Mouse (Mus musculus) liver, adult 2 months (tissue): Measurements from ENCODE around the gene 4930539E08Rik. TPM values are rescaled to one million over a fixed set of nuclear protein-coding genes. Genes with fewer than 3 reads are reported as not detected.

ENCODE experiments used
- DNase-seq: peaks from one replicate; pipeline ENCODE4 v3.0.0-alpha.2; 2011; ENCODE audit warnings: low read depth, low spot score; ENCODE audit errors: extremely low read depth
- H3K27ac ChIP-seq: fragments of 200-500 bp; replicated peaks from 2 replicates; pipeline ENCODE4 v1.5.1; 2012; ENCODE audit warnings: low read depth, mild to moderate bottlenecking, control low read depth, inconsistent platforms, low read length; ENCODE audit not compliant: insufficient read depth
- H3K27me3 ChIP-seq: fragments of 200-500 bp; 2 replicates; pipeline ENCODE4 v1.6.1; 2012; ENCODE audit warnings: mild to moderate bottlenecking, moderate library complexity, low read length, inconsistent platforms; ENCODE audit not compliant: control insufficient read depth, insufficient read depth
- H3K36me3 ChIP-seq: fragments of 200-500 bp; 2 replicates; pipeline ENCODE4 v1.6.1; 2012; ENCODE audit warnings: low read length, inconsistent platforms; ENCODE audit not compliant: control insufficient read depth, insufficient read depth
- H3K4me1 ChIP-seq: fragments of 200-500 bp; 2 replicates; pipeline ENCODE4 v1.6.1; 2011; ENCODE audit warnings: low read length; ENCODE audit not compliant: control insufficient read depth, insufficient read depth
- H3K4me3 ChIP-seq: fragments of 200-500 bp; 2 replicates; pipeline ENCODE4 v1.5.1; 2011; ENCODE audit warnings: low read depth, mild to moderate bottlenecking, control low read depth, low read length, moderate library complexity; ENCODE audit not compliant: insufficient read depth
- H3K79me2 ChIP-seq: fragments of 200-500 bp; 2 replicates; pipeline ENCODE4 v1.6.1; 2012; ENCODE audit warnings: inconsistent platforms, mild to moderate bottlenecking, low read length, moderate library complexity; ENCODE audit not compliant: control insufficient read depth, insufficient read depth
- H3K9ac ChIP-seq: fragments of 200-500 bp; 2 replicates; pipeline ENCODE4 v1.6.1; 2012; ENCODE audit warnings: low read depth, mild to moderate bottlenecking, control low read depth, inconsistent platforms, low read length
- CTCF ChIP-seq: fragments of 200-500 bp; IDR thresholded peaks from 2 replicates; pipeline ENCODE4 v1.5.1; 2011; ENCODE audit warnings: low read depth, low read length, control low read depth
- POLR2A ChIP-seq: fragments of 200-500 bp; IDR thresholded peaks from 2 replicates; pipeline ENCODE4 v1.6.1; 2011; ENCODE audit warnings: low read length, control low read depth; ENCODE audit not compliant: insufficient read depth; ENCODE audit errors: extremely low read depth
- WGBS: fragments of 180-500 bp; shearing (Covaris S2); methylation state at CpG from one replicate; pipeline ENCODE4 v1.1.7; 2018; 5-methylcytosine and 5-hydroxymethylcytosine counted together
- polyA plus RNA-seq: library from polyadenylated mRNA; depleted of rRNA; stranded (reverse); fragments of >200 nt; gene quantifications from 2 replicates; pipeline ENCODE4 v1.2.3, GENCODE M21; 2012
- total RNA-seq: library from RNA; depleted of rRNA; stranded (reverse); fragments of >200 nt; gene quantifications from 2 replicates; pipeline ENCODE4 v1.2.3, GENCODE M21; 2014

4930539E08Rik gene
- total and polyA plus RNA-seq, 2 experiments: 0.09 to 0.10 TPM

DNA sequence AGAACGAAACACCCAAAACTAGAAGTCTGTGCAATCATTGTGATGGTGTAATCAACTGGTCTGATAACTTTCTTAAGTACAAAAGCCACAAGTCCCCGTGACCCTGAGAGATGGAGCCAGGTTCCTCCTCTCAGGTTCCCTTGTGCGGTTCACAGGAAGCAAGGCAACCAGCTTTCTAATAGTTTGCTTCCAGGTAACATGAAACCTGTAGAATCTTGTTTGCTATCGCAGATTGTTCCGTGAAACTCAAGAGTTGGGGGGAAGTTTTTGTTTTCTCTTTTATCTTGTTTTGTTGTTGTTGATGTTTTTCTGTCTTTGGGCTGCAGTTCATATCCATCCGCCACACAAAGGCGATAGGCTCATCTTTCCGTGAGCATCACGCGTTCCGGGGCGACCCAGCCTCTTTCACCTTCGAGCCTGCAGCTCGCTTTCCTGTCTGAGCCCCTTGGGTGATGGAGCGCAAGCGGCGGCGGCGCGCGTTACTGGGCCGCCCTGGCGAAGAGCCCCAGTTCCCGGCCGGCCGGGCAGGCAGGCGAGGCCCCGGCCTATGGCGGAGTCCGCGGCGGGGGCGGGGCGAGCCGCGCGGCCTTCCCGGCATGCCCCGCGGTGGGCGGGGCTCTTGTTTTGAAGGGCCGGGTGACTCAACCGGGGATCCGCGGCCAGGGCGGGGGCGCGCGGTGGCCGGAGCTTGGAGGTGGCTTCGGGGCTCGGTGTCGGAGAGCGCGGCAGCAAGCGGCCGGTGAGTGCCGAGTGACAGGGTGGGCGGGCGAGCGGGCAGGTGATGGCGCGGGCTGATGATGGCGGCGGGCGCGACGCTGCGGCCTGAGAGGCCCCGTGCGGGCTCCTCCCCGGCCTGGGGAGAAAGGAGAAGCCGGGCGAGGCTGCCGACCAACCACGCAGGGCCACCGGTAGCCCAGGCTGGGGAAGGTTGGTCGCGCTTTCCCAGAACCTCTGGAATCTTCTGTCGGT, 37.0 kb upstream of the 4930539E08Rik start, which contains the start of gene Kctd20:
Kctd20 (plus strand) TSS at position 120 of the 969 bp plus-strand sequence.
- Histone ChIP-seq H3K4me3 (peak within 1 kb of the TSS; percentile 82), H3K9ac (peak within 1 kb of the TSS; percentile 98), H3K36me3 (no peaks in the 10 kb centered on the region), H3K79me2 (peaks cover 32% of the 10 kb centered on the region), H3K4me1 (peaks cover 17% of the 10 kb centered on the region), H3K27me3 (no peaks in the 10 kb centered on the region), H3K27ac (peak within 1 kb of the TSS; percentile 95)
- DNase-seq: peak; percentile 67
- WGBS: under 1% methylated on average over 80 of the region's 80 CpGs
- TF ChIP-seq CTCF (no peak), POLR2A (peak; percentile 86; the same call in 1 of the 2 replicates)

DNA sequence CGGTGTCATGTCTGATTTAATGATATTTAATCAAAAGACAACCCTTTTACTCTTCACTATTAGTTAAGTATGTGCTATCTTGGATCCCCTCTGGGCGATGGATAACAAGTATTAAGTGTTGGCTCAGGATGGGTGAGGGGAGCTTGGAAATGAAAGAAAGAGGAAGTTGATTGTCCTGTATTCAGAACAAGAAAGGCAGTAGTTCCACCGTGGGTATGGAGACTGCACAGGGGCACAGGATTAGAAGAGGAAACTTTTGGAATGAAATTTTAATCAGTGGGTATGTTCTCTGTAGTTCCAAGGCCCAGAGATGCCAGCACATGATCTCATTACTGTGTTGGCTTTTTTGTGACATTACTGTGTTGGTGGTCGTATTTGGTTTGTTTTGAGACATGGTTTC, 35.6 kb upstream of the 4930539E08Rik start:
- H3K27me3 ChIP-seq: no peaks in the 10 kb centered on the region
- peaks cover 23% of the 10 kb centered on the region for H3K79me2 ChIP-seq
- no peak overlapping the region for H3K9ac ChIP-seq
- 80% methylated on average over 4 of the region's 4 CpGs for WGBS
- TF ChIP-seq POLR2A (no peak), CTCF (no peak)
- no peak overlapping the region for H3K4me3 ChIP-seq
- no peak overlapping the region for H3K27ac ChIP-seq
- H3K36me3 ChIP-seq: no peaks in the 10 kb centered on the region
- DNase-seq: no peak
- peaks cover 17% of the 10 kb centered on the region for H3K4me1 ChIP-seq

DNA sequence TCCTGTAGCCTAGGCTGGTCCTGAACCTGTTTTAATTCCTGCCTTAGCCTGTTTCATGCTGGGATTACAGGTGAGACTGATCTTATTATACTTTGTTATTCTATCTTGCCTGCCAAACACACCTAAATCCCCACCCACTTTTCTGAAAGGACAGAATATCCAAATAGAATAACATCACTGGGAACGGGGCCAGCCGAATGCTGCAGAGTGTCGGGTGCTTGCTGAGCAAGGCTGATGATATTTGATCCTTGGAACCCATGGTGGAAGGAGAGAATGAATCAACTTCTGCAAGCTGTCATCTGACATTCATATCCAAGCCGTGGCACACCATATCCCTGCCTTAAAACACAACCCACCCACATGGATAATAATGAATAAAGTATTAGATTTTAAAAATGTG, 33.5 kb upstream of the 4930539E08Rik start:
- 41% methylated on average over 4 of the region's 4 CpGs for WGBS
- Histone ChIP-seq H3K4me3 (no peak overlapping the region), H3K27ac (no peak overlapping the region), H3K27me3 (no peaks in the 10 kb centered on the region), H3K9ac (no peak overlapping the region), H3K79me2 (peaks cover 6% of the 10 kb centered on the region), H3K4me1 (peaks cover 10% of the 10 kb centered on the region), H3K36me3 (no peaks in the 10 kb centered on the region)
- DNase-seq: no peak
- no peak for TF ChIP-seq CTCF
- TF ChIP-seq POLR2A: no peak

DNA sequence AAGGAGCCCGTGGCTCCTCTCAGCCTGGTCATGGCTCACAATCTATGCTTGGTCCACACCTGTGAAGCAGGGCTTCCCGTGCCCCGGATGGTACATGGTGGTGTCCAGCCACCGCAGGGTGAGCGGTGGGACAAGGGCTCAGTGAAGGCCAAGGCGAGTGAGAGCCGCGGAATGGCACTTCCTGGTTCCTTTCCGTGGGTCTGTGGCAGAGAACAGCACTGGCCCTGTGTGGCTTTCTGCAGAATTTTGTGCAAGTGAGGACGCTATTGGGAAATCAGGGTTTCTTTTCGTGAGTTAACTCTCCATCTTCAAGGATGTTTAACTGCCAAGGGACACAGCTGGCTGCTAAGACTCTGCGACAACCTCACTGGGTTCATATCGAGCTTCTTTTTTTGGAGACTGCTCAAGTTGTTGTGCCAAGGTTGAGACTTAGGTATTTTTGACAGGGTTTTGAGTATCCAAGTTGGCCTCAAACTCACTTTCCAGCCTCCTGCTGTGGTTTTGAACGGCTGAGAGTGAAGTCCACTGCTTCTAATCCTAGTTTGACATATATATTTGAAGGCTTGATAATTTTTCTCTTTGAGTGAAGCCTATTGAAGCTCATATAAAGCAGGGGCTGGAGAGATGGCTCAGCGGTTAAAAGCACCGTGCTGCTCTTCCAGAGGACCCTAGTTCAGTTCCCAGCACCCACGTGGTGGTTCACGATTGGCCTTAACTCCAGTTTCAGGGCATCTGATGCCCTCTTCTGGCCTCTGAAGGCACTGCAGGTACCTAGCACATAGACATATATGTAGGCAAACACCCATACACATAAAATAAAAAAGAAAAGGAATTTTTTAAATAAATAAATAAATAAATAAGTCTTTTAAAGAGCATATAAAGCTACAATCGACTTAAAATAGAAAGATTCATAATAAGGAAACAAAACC, 32.2 kb upstream of the 4930539E08Rik start:
- no peaks in the 10 kb centered on the region for H3K27me3 ChIP-seq
- H3K36me3 ChIP-seq: no peaks in the 10 kb centered on the region
- H3K79me2 ChIP-seq: no peaks in the 10 kb centered on the region
- DNase-seq: no peak
- no peak overlapping the region for H3K4me3 ChIP-seq
- WGBS: 95% methylated on average over 19 of the region's 19 CpGs
- H3K9ac ChIP-seq: no peak overlapping the region
- H3K4me1 ChIP-seq: peaks cover 6% of the 10 kb centered on the region
- H3K27ac ChIP-seq: no peak overlapping the region
- TF ChIP-seq POLR2A (no peak), CTCF (0 out of 2 replicates have a peak, but pooled peaks have one; percentile 13)

DNA sequence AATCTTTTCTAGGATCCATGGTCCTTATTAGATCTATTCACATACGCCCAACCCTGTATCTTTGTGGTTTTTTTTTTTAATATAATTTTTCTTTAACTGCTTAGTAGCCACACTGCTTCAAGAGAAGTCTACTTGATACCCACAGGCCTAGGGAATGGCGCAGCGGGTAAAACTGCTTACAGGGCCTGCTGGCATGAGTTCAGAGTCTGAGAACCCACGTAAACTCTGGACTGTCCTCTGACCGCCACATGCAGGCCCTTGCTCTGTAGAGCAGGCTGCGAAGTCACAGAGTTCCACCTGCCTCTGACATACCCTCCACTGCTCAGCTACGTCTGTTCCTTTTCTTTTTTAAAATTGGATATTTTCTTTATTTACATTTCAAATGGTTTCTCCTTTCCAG, 29.4 kb upstream of the 4930539E08Rik start:
- TF ChIP-seq CTCF: no peak
- TF ChIP-seq POLR2A: no peak
- Histone ChIP-seq H3K79me2 (no peaks in the 10 kb centered on the region), H3K27me3 (no peaks in the 10 kb centered on the region), H3K4me1 (no peaks in the 10 kb centered on the region), H3K4me3 (no peak overlapping the region), H3K9ac (no peak overlapping the region), H3K36me3 (no peaks in the 10 kb centered on the region), H3K27ac (no peak overlapping the region)
- peak; percentile 47 for DNase-seq
- 89% methylated on average over 7 of the region's 7 CpGs for WGBS
